Mouse (Mus musculus) hindbrain, embryonic 11.5 days (tissue): ENCODE results near the gene Usp49. TPM values are rescaled to one million over a fixed set of nuclear protein-coding genes. Genes with fewer than 3 reads are reported as not detected.
"Not testable (repeated sequence)": the region's sequence is repeated elsewhere in the genome, so short reads cannot be mapped to it uniquely, and the experiment has no call there.

Source experiments
- ATAC-seq: fragments of 200-750 bp; cut with Nextera tagmentation; 2 replicates; pipeline ENCODE4 v1.8.0; 2017; ENCODE audit warnings: mild to moderate bottlenecking, moderate TSS enrichment, moderate library complexity; ENCODE audit not compliant: low FRiP score
- DNase-seq: peaks from one replicate; pipeline ENCODE4 v3.0.0-alpha.2; 2015; ENCODE audit warnings: low spot score
- H3K27ac ChIP-seq: fragments of 300-500 bp; sonication (generic); 2 replicates; pipeline ENCODE4 v1.5.1; 2014; ENCODE audit warnings: mild to moderate bottlenecking, low read depth, low read length
- H3K27me3 ChIP-seq: fragments of 300-500 bp; sonication (generic); 2 replicates; pipeline ENCODE4 v1.6.1; 2014; ENCODE audit warnings: mild to moderate bottlenecking, low read length, moderate library complexity, mixed read lengths; ENCODE audit not compliant: control insufficient read depth, insufficient read depth
- H3K36me3 ChIP-seq: fragments of 300-500 bp; sonication (generic); 2 replicates; pipeline ENCODE4 v1.6.1; 2014; ENCODE audit warnings: mild to moderate bottlenecking, low read length, moderate library complexity, mixed read lengths; ENCODE audit not compliant: control insufficient read depth, insufficient read depth
- H3K4me1 ChIP-seq: fragments of 300-500 bp; sonication (generic); replicated peaks from 2 replicates; pipeline ENCODE4 v1.6.1; 2014; ENCODE audit warnings: low read length, mixed read lengths; ENCODE audit not compliant: control insufficient read depth, insufficient read depth
- H3K4me2 ChIP-seq: fragments of 300-500 bp; sonication (generic); replicated peaks from 2 replicates; pipeline ENCODE4 v1.6.1; 2014; ENCODE audit warnings: mild to moderate bottlenecking, low read depth, low read length
- H3K4me3 ChIP-seq: fragments of 300-500 bp; sonication (generic); 2 replicates; pipeline ENCODE4 v1.5.1; 2014; ENCODE audit warnings: low read depth, low read length
- H3K9ac ChIP-seq: fragments of 300-500 bp; sonication (generic); 2 replicates; pipeline ENCODE4 v1.6.1; 2014; ENCODE audit warnings: low read depth, low read length
- H3K9me3 ChIP-seq: fragments of 300-500 bp; sonication (generic); 2 replicates; pipeline ENCODE4 v1.6.1; 2016; ENCODE audit warnings: low read length; ENCODE audit not compliant: control insufficient read depth
- WGBS: fragments of 180-500 bp; shearing (Covaris S2); extraction: QIAGEN DNeasy Blood & Tissue Kit; methylation state at CpG from one replicate; pipeline ENCODE4 v1.1.7; 2014; 5-methylcytosine and 5-hydroxymethylcytosine counted together
- polyA plus RNA-seq: library from polyadenylated mRNA; unstranded; fragments of >200 nt; fragmentation: Nextera tagmentation; extraction: Ambion mirVana; gene quantifications from 2 replicates; pipeline ENCODE4 v1.2.1, GENCODE M21; 2014

The Usp49 gene
- polyA plus RNA-seq, 1 experiment from 2014 or later, result 9.1 TPM

- H3K36me3 ChIP-seq, result 0 out of 2 replicates have a peak, but pooled peaks cover 2% of the 10 kb centered on the region
- no peaks in the 10 kb centered on the region for H3K27me3 ChIP-seq
- no peaks in the 10 kb centered on the region for H3K9me3 ChIP-seq
- H3K4me1 ChIP-seq, result no peaks in the 10 kb centered on the region
- no peak for DNase-seq
- H3K4me3 ChIP-seq, result no peak overlapping the region
- H3K4me2 ChIP-seq, result no peak overlapping the region
- no peak overlapping the region for H3K27ac ChIP-seq
- ATAC-seq, result no peak
- no peak overlapping the region for H3K9ac ChIP-seq
- 90% methylated on average over 8 of the region's 8 CpGs for WGBS
Measured at GRCm38 (mm10) chr17:47616119-47616518, 14.4 kb upstream of the Usp49 start.

- 93% methylated on average over 4 of the region's 4 CpGs for WGBS
- Histone ChIP-seq H3K27ac (no peak overlapping the region), H3K9ac (no peak overlapping the region), H3K27me3 (no peaks in the 10 kb centered on the region), H3K4me1 (no peaks in the 10 kb centered on the region), H3K4me3 (no peak overlapping the region), H3K4me2 (no peak overlapping the region), H3K9me3 (no peaks in the 10 kb centered on the region), H3K36me3 (0 out of 2 replicates have a peak, but pooled peaks cover 2% of the 10 kb centered on the region)
- ATAC-seq, result no peak
- no peak for DNase-seq
Measured at GRCm38 (mm10) chr17:47616652-47617051, 13.8 kb upstream of the Usp49 start.

- no peaks in the 10 kb centered on the region for H3K4me1 ChIP-seq
- DNase-seq (no peak), ATAC-seq (no peak)
- H3K4me3 ChIP-seq, result no peak overlapping the region
- 93% methylated on average over 9 of the region's 9 CpGs for WGBS
- H3K27me3 ChIP-seq, result no peaks in the 10 kb centered on the region
- H3K27ac ChIP-seq, result no peak overlapping the region
- H3K9ac ChIP-seq, result no peak overlapping the region
- 0 out of 2 replicates have a peak, but pooled peaks cover 2% of the 10 kb centered on the region for H3K36me3 ChIP-seq
- H3K9me3 ChIP-seq, result no peaks in the 10 kb centered on the region
- H3K4me2 ChIP-seq, result no peak overlapping the region
Measured at GRCm38 (mm10) chr17:47617605-47618307, 12.7 kb upstream of the Usp49 start.

- WGBS, result 87% methylated on average over 13 of the region's 13 CpGs
- H3K4me2 ChIP-seq, result no peak overlapping the region
- no peak overlapping the region for H3K4me3 ChIP-seq
- no peaks in the 10 kb centered on the region for H3K9me3 ChIP-seq
- DNase-seq (no peak), ATAC-seq (no peak)
- no peaks in the 10 kb centered on the region for H3K4me1 ChIP-seq
- no peak overlapping the region for H3K9ac ChIP-seq
- no peak overlapping the region for H3K27ac ChIP-seq
- peaks cover 9% of the 10 kb centered on the region; the same call in 1 of the 2 replicates for H3K36me3 ChIP-seq
- H3K27me3 ChIP-seq, result no peaks in the 10 kb centered on the region
Measured at GRCm38 (mm10) chr17:47618556-47619311, 11.8 kb upstream of the Usp49 start.

- ATAC-seq, result no peak
- Histone ChIP-seq H3K4me2 (no peak overlapping the region), H3K9ac (no peak overlapping the region), H3K36me3 (peaks cover 12% of the 10 kb centered on the region; the same call in 1 of the 2 replicates), H3K4me1 (no peaks in the 10 kb centered on the region), H3K27ac (no peak overlapping the region), H3K9me3 (no peaks in the 10 kb centered on the region), H3K4me3 (no peak overlapping the region), H3K27me3 (no peaks in the 10 kb centered on the region)
- WGBS, result 95% methylated on average over 14 of the region's 14 CpGs
- no peak for DNase-seq
Measured at GRCm38 (mm10) chr17:47622912-47623554, 7.5 kb upstream of the Usp49 start.

GRCm38 (mm10) chr17:47624572-47624971 is 5.9 kb upstream of the Usp49 start:
- not testable (repeated sequence) for H3K27me3 ChIP-seq, H3K9me3 ChIP-seq, H3K27ac ChIP-seq, H3K4me2 ChIP-seq, DNase-seq, H3K9ac ChIP-seq, ATAC-seq, H3K4me1 ChIP-seq, H3K4me3 ChIP-seq
- 99% methylated on average over 4 of the region's 5 CpGs for WGBS
- H3K36me3 ChIP-seq, result peaks cover 11% of the 10 kb centered on the region; the same call in 1 of the 2 replicates

GRCm38 (mm10) chr17:47625088-47625487 is 5.4 kb upstream of the Usp49 start:
- ATAC-seq, result no peak
- Histone ChIP-seq H3K4me2 (no peak overlapping the region), H3K36me3 (peaks cover 11% of the 10 kb centered on the region; the same call in 1 of the 2 replicates), H3K9ac (no peak overlapping the region), H3K27ac (no peak overlapping the region), H3K9me3 (no peaks in the 10 kb centered on the region), H3K27me3 (no peaks in the 10 kb centered on the region), H3K4me1 (no peaks in the 10 kb centered on the region), H3K4me3 (no peak overlapping the region)
- DNase-seq, result no peak
- WGBS, result 98% methylated on average over 2 of the region's 2 CpGs

GRCm38 (mm10) chr17:47626031-47626430 is 4.5 kb upstream of the Usp49 start:
- H3K4me2 ChIP-seq, result no peak overlapping the region
- peaks cover 11% of the 10 kb centered on the region; the same call in 1 of the 2 replicates for H3K36me3 ChIP-seq
- H3K9me3 ChIP-seq, result no peaks in the 10 kb centered on the region
- no peak for ATAC-seq
- WGBS, result 96% methylated on average over 5 of the region's 5 CpGs
- no peaks in the 10 kb centered on the region for H3K27me3 ChIP-seq
- no peaks in the 10 kb centered on the region for H3K4me1 ChIP-seq
- no peak for DNase-seq
- H3K27ac ChIP-seq, result no peak overlapping the region
- no peak overlapping the region for H3K4me3 ChIP-seq
- H3K9ac ChIP-seq, result no peak overlapping the region
